Mouse (Mus musculus) adrenal gland, postnatal 14 days (tissue): ENCODE data around the gene Cln6. TPM values are rescaled to one million over a fixed set of nuclear protein-coding genes. Genes with fewer than 3 reads are reported as not detected.
"Not testable (repeated sequence)": the region's sequence is repeated elsewhere in the genome, so short reads cannot be mapped to it uniquely, and the experiment has no call there.

Experiments
- DNase-seq: peaks from one replicate; pipeline ENCODE4 v3.0.0; 2021; ENCODE audit warnings: mixed read lengths
- long read RNA-seq, 2 experiments: library from polyadenylated mRNA; stranded (forward); transcript quantifications; one replicate each; pipeline ENCODE4 v2.0.0; 2021
- total RNA-seq: library from RNA; stranded (reverse); gene quantifications from 2 replicates; pipeline ENCODE4 v1.2.3, GENCODE M21; 2021

Cln6 gene
- 17.6 and 23.5 TPM in 2 replicates for total RNA-seq
- long read RNA-seq, experiment 1, transcript Cln6-201 (7 exons, 2,142 nt) = major isoform, 12 of 15 reads
- long read RNA-seq, experiment 1, partial matches to known transcripts = 1 of 15 reads
- long read RNA-seq, experiment 1, other reads (novel, unspliced or antisense) = 2 of 15 reads
- long read RNA-seq, experiment 2, transcript Cln6-201 (7 exons, 2,142 nt) = major isoform, 8 of 8 reads
- long read RNA-seq, experiment 2, partial matches to known transcripts = 0 of 8 reads
- long read RNA-seq, experiment 2, other reads (novel, unspliced or antisense) = 0 of 8 reads

GRCm38 (mm10) chr9:62838506-62839171 is at the start of gene Cln6:
Gene Cln6 (plus strand): TSS chr9:62838785.
- DNase-seq = peak; percentile 82

GRCm38 (mm10) chr9:62789856-62790255 is 48.7 kb upstream of the Cln6 start:
- DNase-seq = no peak

GRCm38 (mm10) chr9:62799218-62799617 is 39.4 kb upstream of the Cln6 start:
- not testable (repeated sequence) for DNase-seq

- no peak for DNase-seq
Observed at GRCm38 (mm10) chr9:62810095-62810494, 28.5 kb upstream of the Cln6 start.

- no peak for DNase-seq
Observed at GRCm38 (mm10) chr9:62810543-62811515, 27.8 kb upstream of the Cln6 start.

- DNase-seq = peak; percentile 94
Observed at GRCm38 (mm10) chr9:62811516-62812121, 27.0 kb upstream of the Cln6 start, which contains the start of gene Fem1b. Gene Fem1b (minus strand): TSS chr9:62811934.

- no peak for DNase-seq
Observed at GRCm38 (mm10) chr9:62812216-62813049, 26.2 kb upstream of the Cln6 start.

- DNase-seq = no peak
Observed at GRCm38 (mm10) chr9:62814751-62815150, 23.8 kb upstream of the Cln6 start.

- DNase-seq = no peak
Observed at GRCm38 (mm10) chr9:62816323-62817098, 22.1 kb upstream of the Cln6 start.

- peak; percentile 42 for DNase-seq
Observed at GRCm38 (mm10) chr9:62817099-62817571, 21.4 kb upstream of the Cln6 start.

GRCm38 (mm10) chr9:62817828-62818614 is 20.6 kb upstream of the Cln6 start:
- no peak for DNase-seq

- no peak for DNase-seq
Observed at GRCm38 (mm10) chr9:62819494-62819893, 19.1 kb upstream of the Cln6 start.

- not testable (repeated sequence) for DNase-seq
Observed at GRCm38 (mm10) chr9:62819910-62820309, 18.7 kb upstream of the Cln6 start.

GRCm38 (mm10) chr9:62820829-62821228 is 17.8 kb upstream of the Cln6 start:
- no peak for DNase-seq

- no peak for DNase-seq
Observed at GRCm38 (mm10) chr9:62821811-62822210, 16.8 kb upstream of the Cln6 start.

GRCm38 (mm10) chr9:62825791-62826393 is 12.7 kb upstream of the Cln6 start:
- DNase-seq = no peak

- DNase-seq = no peak
Observed at GRCm38 (mm10) chr9:62826456-62826855, 12.1 kb upstream of the Cln6 start.

GRCm38 (mm10) chr9:62827939-62828652 is 10.5 kb upstream of the Cln6 start:
- DNase-seq = no peak
